Mouse (Mus musculus) midbrain, embryonic 15.5 days (tissue): Measurements from ENCODE around the gene Ddx58. TPM values are rescaled to one million over a fixed set of nuclear protein-coding genes. Genes with fewer than 3 reads are reported as not detected.

Experiments
- polyA plus RNA-seq: library from polyadenylated mRNA; unstranded; fragments of >200 nt; fragmentation: Nextera tagmentation; extraction: Ambion mirVana; gene quantifications from 2 replicates; pipeline ENCODE4 v1.2.1, GENCODE M21; 2015

Gene Ddx58
- polyA plus RNA-seq, 1 experiment from 2014 or later = 4.2 TPM

Other genes with a start within 250 kb of the Ddx58 start
- 44.0 and 45.1 TPM in 2 replicates for gene Aco1, start 96.7 kb downstream of the Ddx58 start, polyA plus RNA-seq
- gene Smim27, start 29.8 kb upstream of the Ddx58 start, polyA plus RNA-seq = 12.5 and 12.7 TPM in 2 replicates
- gene Topors, start 30.0 kb upstream of the Ddx58 start, polyA plus RNA-seq = 30.4 and 30.9 TPM in 2 replicates
- 303 and 312 TPM in 2 replicates for gene Ndufb6, start 39.6 kb upstream of the Ddx58 start, polyA plus RNA-seq
- 0.68 and 0.70 TPM in 2 replicates for gene Tmem215, start 232.4 kb upstream of the Ddx58 start, polyA plus RNA-seq